Mouse (Mus musculus): ENCODE data around the gene Praf2.
A peak's percentile ranks its signal among the peaks of the same experiment; 100 is the strongest.

The Praf2 gene

DNA sequence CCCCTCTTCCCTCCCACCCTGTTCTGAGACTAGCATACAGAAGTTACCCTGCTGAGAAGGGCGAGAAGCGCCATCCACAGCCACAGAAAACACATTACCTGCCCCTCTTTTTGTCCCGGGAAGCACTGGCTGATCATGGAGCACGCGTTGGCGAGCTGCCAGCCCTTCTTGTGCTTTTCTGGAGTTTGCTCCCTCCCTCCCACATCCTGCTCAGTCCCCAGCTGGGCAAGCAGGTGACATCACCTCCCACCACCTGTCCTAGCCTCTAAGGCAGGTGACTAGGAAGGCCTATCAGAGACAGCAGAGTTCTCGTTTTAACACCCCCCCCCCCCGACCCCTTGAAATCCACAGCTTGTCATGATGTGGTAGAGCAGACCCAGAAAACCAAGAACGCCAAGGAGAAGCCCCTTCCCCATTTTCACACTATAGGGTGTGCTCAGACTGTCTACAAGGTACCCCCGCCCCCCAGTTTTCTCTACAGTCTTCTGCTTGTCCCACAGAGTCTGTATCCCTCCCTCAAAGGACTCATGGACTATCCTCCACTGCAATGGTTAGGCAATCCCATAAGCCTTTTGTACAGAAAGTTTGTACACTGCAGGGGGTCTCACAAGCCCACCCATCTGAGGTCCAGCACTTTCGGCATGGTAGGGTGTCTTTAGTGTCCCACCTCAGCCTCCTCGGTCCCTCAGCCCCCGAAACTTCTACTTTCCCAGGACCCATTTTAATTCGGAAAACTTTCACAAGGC lies 11.3 kb downstream of the Praf2 start:
- no peak for DNase-seq (ENCODE audit: low read depth)

DNA sequence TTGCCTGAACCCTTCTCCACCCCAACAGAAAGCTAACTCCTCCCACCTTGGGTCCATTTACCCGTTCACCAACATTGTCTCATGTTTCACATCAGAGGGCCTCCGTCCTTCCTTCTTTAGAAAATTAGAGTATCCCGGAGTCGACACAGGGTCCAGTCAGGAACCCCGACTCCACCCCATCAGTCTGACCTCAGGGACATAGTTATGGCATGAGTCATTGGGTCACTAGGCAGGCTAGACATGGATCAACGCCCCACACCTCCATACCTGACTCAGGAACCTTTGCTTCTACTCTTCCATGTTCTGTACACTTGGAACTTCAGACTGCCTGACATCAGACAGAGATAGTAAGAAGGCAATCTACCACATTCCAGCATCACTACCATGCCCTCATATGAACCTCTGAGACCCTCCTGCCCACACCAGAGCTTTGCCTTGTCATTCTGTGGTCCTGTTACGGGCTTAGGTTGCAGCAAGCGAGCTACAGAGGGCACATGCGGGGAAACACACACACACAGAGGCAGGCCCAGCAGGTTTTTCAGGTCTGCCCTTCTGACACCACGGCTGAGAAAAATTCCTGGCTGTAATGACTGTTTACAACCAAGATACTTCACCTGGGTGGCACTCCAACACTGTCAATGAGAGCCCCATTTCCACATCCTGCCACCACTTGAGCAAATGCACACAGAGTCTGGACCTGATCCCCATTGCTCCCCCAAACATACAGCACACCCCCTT lies 12.0 kb downstream of the Praf2 start:
- no peak for DNase-seq (ENCODE audit: low read depth)

DNA sequence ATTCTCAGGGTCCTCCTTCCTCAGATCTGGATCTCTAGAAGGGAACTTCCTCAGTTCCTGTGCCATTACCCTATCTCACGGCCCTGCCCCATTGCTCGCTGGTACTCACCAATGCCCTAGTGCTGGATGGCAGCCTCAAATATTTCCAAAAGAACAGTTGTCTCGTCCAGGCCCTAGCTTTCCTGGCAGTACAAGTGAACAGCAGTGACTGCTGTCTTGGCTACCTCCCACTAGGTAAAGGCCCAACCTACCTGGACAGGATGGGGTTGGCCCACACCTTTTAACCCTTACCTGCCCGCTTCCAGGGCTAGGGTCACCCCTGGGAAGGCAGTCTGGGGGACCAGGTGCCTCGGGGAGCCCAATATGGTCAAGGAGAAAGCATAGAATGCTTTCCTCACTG lies 12.9 kb downstream of the Praf2 start:
- no peak for DNase-seq (ENCODE audit: low read depth)

DNA sequence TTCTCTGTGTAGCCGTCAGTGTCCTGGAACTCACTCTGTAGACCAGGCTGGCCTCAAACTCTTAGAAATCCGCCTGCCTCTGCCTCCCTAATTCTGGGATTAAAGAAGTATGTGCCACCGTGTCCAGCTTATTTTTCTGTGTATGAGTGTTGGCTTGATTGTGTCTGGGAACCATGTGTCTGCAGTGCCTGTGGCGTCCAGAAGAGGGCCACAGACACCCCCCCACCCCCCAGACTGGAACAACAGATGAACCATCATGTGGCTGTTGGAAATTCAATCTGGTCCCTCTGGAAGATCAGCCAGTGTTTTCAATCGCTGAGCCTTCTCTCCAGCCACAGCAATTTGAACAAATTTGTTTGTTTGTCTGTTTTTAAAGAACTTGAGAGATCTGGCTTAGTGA lies 15.2 kb downstream of the Praf2 start:
- DNase-seq (ENCODE audit: low read depth), result peak; percentile 26

DNA sequence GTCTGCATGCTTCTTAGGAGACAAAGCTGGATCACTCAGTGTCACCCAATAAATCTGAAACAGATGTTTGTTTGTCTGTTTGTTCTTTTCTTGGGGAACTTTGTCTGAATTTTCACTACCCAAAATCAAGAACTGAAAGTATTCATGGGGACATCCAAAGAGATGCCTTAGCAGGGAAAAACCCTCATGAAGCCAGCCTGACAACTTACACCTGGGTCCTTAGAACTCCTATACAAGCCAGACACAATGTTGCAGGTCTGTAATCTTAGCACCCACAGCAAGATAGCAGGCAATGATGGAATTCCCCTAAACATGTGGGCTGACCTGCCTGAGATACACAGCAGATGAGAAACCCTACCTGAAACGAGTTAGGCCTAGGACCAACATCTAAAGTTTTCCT lies 16.7 kb downstream of the Praf2 start:
- DNase-seq (ENCODE audit: low read depth), result no peak

DNA sequence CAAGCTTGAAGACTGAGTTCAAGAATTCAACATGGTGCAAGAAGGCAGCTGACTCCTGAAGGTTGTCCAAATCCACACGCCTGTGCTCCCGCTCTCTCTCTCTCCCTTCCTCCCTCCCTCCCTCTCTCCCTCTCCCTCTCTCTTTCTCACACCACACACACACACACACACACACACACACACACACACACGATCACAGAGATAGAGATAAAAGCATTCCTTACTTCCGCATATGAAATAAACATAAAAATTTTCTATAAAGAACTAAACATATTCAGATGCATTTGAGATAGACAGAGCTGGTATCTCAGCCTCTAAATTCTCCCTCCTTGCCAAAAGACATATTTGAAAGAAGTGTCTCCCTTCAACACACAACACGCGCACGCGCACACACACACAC lies 17.2 kb downstream of the Praf2 start:
- no peak for DNase-seq (ENCODE audit: low read depth)

DNA sequence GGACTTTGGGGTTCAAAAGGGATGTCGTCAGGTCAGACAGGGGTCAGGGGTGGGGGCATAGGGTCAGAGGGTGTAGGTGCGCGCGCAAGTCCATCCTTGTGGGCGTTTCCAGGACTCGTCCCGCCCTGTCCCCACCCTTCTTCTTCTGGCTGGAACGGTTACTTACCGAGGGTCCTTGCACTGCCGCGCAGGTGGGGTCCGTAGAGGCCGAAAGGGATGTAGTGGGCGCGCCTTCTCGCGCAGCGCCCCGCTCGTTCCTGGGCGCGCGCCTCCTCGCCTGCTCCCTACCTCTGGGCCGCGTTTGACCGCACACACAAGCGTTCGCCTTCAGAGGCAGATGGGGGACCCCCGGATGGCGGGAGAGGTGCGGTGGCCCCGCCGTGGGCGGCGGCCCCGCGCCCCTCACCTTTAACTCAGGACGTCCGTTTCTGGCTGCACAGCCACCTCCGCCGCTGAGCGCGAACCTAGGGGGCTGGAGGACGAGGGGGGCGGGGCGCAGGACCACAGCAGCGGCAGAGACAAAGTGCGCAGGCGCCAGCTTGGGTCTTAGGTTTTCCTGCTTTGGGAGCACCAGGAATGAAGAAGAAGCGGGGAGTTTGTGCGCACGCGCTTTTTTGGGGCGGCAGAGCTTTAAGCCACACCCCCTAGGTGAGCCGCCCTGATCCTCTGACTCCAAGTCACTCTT lies 22.3 kb downstream of the Praf2 start, which contains the start of gene Ccdc120:
Gene Ccdc120 (minus strand): TSS at position 474 of the 685 bp plus-strand sequence.
- DNase-seq (ENCODE audit: low read depth), result peak; percentile 29

DNA sequence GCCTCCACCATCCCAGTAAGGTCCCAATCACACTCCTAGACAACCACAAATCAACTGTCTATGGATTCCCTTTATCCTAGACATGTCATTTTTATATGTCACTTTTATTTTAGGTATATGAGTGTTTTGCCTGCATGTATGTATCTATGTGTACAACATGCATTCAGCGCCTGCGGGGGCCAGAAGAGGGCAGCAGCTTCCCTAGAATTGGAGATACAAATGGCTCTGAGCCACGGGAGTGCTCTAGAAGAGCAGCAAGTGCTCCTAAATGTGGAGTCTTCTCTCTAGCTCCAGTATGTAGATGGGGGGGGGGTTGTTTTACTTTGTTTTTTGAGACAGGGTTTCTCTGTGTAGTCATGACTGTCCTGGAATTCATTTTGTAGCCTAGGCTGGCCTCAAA lies 25.4 kb downstream of the Praf2 start:
- DNase-seq (ENCODE audit: low read depth), result peak; percentile 33

DNA sequence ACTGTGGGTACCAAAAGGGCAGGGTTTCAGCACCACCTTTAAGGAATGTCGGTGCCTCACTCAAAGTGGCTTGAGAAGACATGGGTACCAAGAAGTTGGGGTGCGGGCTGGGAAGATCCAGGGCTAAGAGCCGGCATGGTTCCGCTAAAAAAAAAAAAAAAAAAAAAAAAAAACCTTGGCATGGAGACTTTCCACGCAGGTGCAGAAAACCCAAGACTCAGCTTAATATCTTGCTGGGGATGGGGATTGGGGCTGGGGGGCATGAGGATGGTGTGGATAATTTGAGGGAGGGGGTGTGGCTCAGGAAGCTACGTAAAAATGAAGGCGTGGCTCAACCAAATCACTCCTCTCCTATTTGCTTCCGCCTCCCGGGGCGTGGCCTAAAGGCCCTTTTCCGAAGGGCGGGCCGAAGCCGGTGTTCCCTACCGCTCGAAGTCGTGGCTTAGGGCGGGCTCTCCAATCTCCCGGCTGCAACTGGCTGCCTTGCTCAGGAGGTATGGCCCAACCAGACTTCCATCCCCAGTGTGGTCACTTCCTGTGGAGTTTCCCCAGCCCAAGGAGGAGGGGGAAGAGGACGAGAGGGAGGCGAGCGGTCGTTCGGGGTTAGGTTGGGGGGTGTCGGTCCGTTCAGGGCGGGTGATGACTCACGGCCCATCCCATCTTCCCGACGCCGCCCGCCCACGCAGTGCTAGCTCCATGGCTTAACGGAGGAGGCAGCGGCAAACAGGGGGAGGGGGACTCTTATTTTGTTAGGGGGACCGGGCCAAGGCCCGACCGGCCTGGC lies 34.1 kb downstream of the Praf2 start, which contains the start of gene Tfe3:
Gene Tfe3 (plus strand): TSS at position 424 of the 784 bp plus-strand sequence.
- peak; percentile 93 for DNase-seq (ENCODE audit: low read depth)

DNA sequence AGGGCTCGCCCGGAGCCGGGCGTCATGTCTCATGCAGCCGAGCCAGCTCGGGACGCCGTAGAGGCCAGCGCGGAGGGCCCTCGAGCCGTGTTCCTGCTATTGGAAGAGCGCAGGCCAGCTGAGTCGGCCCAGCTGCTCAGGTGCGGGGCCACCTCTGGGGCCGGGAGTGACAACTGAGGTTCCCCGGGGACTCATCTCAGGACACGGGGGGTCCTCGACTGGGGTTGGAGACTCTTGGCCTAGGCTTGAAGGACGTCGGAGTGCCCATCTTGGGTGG lies 34.6 kb downstream of the Praf2 start:
- DNase-seq (ENCODE audit: low read depth), result no peak

DNA sequence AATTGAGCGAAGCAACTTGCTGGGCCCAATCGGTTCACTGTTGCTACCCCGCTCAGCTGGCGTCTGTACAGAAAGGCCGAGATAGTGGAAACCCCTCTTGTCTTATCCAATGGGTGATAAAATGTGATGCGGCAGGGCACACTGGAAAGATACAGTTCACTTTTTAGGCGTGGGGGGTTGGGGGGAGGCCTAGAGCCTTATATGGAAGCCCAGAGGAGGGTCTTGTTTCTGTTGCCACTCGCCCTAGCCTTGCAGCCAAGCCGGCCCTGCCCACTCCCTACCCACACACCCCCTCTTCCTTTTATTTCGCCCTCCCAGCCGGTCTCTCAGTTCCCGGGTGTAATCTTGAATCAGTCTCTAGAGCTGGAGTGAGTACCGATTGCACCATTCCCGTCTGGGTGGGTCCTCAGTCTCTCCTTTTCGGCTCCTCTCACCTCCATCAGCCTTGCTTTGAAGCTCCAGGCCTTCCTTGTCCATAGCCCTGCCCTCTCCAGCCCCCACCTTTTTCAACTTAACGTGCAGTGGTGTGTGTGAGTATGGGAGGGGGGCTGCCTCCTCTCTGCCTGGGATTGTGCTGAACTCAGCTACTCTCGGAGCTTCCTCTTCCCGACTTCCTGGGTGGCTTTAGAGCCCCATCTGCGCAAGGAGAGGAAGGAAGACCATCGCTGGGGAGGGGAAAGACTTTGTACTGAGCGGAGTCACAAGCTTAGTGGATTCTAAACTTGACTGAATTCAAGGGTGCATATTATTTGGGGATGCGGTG lies 35.6 kb downstream of the Praf2 start:
- peak; percentile 56 for DNase-seq (ENCODE audit: low read depth)

DNA sequence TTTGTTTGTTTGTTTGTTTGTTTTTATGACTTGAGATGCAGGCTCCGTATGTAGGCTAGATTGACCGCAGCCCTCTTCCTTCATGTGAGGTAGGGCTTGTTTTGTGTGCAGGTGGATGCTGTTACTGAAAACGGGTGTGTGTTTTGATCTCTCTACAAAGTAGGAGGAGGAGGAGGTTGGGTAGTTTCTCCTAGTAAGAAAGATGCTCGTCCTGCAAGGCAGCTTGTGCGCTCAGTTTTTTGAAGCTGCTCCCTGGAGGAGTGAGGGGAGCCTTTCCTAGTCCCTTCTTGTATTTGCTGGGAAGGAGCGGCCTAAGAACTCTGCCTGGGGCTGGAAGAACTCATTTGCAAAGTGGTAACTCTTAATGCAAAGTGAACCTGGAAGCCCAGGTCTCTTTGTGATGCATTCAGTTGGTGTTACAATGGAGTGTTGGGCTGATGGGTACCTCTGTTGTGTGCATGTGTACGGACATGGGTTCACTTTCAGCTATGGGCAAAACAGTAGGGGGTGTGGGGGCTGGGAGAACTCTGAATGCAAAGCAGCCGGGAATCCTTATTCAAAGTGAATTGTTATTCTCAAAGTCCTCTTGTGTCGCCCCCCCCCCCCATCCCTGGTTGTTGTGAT lies 36.5 kb downstream of the Praf2 start:
- no peak for DNase-seq (ENCODE audit: low read depth)

DNA sequence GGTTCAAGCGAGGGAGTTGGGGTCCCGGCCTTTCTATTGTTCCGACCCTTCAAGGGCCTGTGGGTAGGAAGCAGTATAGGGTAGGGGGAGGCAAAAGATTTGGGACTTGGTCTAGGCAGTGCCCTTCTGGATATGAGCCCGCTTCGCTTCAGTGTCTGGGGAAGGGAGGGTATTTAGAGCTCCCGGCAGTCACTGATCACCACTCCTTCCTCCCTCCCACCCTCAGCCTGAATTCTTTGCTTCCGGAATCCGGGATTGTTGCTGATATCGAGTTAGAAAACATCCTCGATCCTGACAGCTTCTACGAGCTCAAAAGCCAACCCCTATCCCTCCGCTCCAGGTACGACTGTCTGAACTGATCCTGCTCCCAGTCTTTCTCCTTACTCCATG lies 37.0 kb downstream of the Praf2 start:
- no peak for DNase-seq (ENCODE audit: low read depth)

DNA sequence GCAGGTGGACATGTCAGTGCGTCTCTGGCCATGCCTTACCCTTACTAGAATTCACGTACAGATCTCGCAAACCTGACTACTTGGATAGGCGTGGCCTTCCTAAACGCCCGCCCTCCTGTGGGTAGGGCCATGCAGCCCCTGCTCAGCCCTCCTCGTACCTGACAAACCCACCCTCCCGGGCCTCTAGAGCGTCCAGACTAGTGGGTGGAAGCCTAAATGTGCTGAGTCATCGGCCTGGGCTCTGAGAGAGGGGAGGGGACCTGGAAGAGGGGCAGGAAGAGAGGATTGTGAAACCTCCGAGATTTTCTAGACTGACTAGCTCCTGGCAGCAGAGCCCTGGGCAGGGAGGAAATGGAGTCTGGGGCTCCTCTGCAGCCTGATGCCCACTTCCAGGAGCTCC lies 37.5 kb downstream of the Praf2 start:
- DNase-seq (ENCODE audit: low read depth), result no peak

DNA sequence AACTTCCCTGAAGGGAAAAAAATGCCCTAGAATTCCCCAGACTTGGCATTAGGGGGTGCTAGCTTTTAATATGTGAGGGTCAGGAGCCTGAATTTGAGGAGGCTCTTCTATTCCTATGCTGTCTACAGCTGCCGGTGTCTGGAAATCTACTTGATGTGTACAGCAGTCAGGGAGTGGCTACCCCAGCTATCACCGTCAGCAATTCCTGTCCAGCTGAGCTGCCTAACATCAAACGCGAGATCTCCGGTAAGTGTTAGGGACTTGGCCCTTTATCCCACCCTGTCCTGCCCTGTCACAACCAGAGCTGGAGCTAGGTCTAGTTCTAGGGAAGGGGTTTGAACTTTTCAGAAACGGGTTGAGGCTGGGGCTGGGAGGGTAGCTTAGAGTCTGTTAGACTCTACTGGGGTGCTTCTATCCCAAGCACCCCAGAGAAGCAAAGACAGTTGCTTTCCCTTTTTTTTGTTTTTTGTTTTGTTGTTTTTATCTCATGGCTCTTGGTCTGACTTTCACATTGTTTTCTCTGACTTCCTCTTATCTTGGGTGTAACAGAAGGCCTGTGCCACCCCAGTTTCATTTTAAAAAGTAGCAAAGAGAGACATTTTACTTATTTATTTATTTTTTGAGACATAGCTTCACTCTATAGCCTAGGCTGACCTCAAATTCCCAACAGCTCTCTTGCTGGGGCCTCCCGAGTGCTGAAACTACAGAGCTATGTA lies 41.2 kb downstream of the Praf2 start:
- DNase-seq (ENCODE audit: low read depth), result no peak

DNA sequence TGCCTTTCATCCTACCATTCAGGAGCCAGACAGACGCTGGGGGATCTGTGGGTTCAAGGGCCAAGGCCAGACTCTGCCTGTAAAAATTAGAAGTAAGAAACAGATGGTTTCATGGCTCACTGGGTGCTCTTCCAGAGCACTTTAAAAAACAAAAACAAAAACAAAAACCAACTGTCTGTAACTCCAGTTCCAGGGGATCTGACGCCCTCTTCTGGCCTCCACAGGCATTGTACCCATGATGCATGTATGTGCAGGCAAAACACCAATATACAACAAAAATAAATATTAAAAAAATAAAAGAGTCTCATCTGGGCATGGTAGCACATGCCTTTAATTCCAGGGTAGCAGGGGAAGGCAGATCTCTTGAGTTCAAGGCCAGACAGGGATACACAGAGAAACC lies 44.5 kb downstream of the Praf2 start:
- DNase-seq (ENCODE audit: low read depth), result peak; percentile 41

DNA sequence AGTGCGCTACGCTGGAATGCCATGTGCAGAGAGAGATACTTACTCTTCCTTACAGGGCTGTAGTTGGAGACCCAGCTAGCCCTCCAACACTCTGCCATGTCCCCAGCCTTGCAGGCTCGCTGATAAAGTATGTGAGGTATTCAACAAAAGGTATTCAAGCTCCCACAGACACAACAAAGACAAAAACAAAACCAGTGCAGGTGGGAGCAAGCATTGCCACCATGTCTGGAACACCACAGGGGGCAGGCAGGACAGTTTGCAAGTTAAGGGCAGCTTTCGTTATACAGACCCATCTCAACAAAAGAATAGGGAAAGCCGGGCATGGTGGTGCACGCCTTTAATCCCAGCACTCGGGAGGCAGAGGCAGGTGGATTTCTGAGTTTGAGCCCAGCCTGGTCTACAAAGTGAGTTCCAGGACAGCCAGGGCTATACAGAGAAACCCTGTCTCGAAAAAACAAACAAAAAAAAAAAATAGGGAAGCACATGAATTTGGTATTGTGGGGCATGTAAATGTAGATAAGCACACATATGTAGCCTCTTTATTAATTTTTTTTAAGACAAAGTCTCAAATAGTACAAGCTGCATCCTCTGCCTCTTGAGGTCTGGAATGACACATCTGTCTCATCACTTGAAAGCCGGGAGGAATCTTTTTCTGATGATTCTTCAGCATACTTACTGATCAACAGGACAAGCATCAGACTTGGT lies 47.4 kb downstream of the Praf2 start:
- no peak for DNase-seq (ENCODE audit: low read depth)

DNA sequence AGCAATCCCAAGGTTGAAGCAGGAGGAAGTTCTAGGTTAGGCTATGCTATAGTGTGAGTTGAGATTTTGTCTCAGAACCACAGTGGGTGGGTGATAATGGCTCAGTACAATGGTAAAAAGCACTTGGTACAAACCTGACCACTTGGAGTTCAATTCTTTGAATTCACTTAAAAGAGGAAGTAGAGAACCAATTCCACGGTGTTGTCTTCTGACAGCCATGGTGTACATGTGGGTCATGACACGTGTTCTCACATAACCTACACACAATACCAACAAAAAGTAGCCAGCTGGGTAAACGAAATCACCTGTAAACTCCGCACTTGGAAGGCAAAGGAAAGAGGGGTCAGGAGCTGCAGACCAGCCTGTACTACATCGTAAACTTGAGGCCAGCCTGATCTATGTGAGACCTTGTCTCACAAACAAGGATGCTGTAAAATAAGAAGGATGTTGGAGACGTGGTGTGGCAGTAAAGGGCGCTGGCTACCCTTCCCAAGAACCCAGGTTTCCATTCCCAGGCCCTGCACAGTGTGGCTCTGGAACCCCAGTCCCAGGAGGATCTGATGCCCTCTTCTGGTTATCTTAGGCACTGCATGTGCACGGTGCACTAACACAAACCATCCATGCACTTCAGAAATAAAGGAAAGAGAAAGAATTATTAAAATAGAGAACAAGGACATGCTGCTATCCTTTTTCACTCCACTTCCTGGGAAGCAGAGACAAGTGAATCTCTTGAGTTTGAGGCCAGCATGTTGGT lies 48.3 kb downstream of the Praf2 start:
- DNase-seq (ENCODE audit: low read depth), result peak; percentile 58

Data from induced T-regulatory cell, adult 2 months (primary cell).